Mouse (Mus musculus) heart, adult 2 months (tissue): ENCODE measurements around the gene Mark4.

Experiments
- CTCF ChIP-seq: fragments of 200-600 bp; IDR thresholded peaks from 2 replicates; pipeline ENCODE4 v1.8.1; 2022; ENCODE audit warnings: antibody characterized with exemption, mild to moderate bottlenecking, moderate library complexity
- POLR2A ChIP-seq: fragments of 200-500 bp; IDR thresholded peaks from 2 replicates; pipeline ENCODE4 v1.6.1; 2011; ENCODE audit warnings: mild to moderate bottlenecking, low read depth, low read length, control low read depth; ENCODE audit not compliant: insufficient read depth

GRCm38 (mm10) chr7:19460500-19460899 is 1.9 kb upstream of the Mark4 start:
- TF ChIP-seq POLR2A, result no peak
- TF ChIP-seq CTCF, result no peak
